Mouse (Mus musculus) yolk sac, embryonic 10.5 days (tissue): ENCODE measurements around the gene Fam90a1a.
"Not testable (repeated sequence)": the region's sequence is repeated elsewhere in the genome, so short reads cannot be mapped to it uniquely, and the experiment has no call there.

Experiments
- DNase-seq: peaks from one replicate; pipeline ENCODE4 v3.0.0-alpha.2; 2017; ENCODE audit warnings: low spot score

Fam90a1a gene

DNA sequence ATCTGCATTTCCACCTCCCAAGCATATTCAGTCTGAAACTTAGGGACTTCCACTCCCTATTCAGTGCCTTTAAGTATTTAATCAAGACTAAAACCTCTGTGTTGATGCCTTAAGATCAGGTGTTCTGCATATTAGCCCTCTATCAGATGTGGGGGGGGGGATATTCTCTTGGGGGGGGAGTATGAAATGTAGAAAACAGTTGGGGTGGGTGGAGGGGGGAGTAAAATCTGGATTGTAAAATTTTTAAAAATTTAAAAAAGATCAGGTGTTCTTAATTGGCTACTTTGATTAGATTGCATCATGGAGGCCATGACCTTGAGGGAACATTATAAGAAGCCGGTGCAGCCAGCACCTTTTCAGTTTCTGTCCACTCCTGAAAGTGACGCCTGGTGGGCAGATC, at the start of gene Fam90a1a:
Gene Fam90a1a, plus strand, starts transcription at position 301 of the 400 bp plus-strand sequence.
- DNase-seq = no peak

DNA sequence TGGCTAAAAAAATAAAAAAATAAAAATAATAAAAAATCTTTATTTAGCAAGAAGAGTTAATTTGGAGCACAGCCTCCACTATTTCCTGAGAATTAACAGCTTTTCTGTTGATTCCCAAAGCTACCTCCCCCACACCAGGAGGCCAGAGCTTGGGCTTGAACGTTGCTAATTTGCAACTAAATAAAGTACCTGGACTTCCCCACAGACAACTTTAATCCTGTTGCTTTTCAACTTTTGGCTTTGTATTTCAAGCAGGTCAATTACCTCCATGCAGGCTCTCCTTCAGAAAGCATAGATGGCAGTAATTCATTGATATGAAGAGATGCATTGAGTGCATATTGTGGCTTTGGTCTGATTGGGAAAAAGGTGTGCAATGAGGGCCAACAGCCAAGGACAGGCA, 46.6 kb upstream of the Fam90a1a start:
- DNase-seq = no peak

DNA sequence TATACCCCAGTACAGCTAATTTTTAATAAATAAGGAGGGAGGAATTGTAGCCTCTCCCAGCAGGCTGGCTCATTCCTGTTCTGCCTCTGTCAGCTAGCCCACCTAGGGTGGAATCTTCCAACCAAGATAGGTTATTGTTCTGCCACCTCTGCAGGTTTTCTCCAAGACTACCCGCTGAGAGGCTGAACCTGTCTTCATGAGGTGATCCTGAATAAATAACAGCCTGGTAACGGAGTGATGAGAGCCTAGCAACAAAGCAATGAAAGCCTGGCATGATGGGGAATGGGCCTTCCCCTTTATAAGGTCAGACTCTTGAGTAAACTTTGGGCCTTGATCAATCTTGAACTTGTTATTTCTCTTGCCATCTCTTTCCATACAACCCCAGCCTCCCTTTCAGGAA, 46.0 kb upstream of the Fam90a1a start:
- no peak for DNase-seq

DNA sequence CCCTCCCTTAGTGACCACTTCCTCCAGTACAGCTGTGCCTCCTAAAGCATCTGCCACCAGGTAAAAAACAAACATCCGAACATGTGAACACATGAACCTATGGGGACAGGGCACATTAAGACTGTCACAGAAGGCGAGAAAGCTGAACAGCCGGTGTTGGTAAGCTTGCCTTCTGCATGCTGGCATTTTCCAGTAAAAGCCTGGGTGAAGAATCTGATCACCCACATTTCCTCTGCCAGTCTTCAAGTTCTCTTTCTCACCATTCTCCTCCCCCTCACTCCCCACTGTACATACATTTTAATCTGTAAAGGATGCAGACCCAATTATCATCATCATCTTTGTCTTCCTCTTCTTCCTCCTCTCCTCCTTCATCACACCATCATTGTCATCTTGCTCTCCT, 42.9 kb upstream of the Fam90a1a start:
- DNase-seq = no peak

DNA sequence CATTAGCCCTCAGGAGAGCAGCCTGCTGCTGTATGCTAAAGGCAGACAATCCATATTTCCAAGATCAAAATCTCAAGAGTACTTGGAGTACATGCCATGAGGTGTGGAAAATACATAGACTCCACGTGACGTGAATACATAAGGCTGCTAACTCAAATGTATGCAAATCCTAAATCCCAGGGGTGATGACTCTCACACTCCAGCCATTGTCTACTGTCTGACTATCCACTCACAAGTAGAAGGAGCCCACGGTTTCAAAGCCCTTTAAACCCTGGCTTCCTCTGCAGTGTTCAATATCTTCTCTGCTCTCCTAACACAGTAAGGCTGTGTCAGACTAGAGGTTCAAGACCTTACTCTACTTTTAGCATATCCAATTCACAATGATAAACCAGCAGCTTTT, 27.8 kb upstream of the Fam90a1a start:
- DNase-seq = not testable (repeated sequence)

DNA sequence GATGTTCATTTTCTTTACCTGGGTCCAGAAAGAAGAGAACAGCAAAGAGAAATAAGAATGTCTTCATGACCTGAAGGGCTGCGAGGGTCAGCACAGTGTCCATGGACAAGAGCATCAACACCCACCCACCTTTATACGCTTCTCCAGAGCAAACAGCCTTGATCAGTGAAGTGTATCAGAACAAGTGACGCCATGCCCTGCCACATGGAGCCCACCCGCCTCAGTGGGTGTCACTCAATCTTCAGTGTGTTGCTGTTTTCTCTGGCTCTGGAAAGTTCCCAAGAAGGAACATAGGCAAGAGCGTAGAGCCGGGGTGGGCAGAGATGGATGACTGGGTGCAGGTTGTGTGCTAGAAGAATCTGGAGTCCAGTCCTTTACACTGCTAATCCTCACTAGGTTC, 25.9 kb upstream of the Fam90a1a start, which contains the start of gene Defb15:
Gene Defb15, minus strand, starts transcription at position 101 of the 400 bp plus-strand sequence.
- DNase-seq = no peak

DNA sequence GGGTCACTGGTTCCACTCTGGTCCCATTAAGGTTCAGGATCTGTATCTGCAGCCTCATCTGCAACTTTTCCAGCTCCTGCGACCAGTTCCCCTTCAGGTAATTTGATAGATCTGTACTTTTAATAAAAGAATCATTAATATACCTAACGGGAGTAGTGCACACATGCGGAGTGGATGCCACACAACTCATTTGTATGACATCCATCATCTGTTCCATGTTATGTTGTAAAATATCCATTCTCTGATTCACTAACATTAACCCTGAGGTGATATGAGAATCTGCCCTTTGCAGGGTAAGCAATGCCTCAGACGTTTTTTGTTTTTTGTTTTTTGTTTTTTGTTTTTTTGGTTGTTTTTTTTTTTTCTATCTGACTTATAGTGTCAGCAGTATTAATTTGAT, 20.5 kb upstream of the Fam90a1a start, which contains the start of gene Defb35:
Gene Defb35, plus strand, starts transcription at position 301 of the 400 bp plus-strand sequence.
- DNase-seq = not testable (repeated sequence)

DNA sequence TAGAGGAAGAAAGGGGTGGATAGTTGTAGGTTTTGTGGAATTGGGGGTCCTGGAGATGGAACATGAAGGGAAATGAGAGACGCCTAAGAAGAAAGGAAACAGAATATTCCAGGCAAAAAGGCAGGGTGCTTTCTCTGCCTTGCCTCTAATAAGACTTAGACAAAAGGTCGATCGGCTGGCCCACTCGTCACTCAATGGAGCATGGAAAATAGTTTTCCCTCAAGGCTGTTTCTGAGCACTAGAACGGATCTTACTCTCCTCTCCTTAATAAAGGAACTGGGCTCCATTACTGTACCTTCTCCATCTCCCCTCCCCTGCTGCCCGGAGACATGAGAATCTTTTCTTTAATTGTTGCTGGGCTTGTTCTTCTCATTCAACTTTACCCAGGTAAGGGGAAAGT, 12.1 kb upstream of the Fam90a1a start, which contains the start of gene Defb13:
Gene Defb13, plus strand, starts transcription at position 301 of the 400 bp plus-strand sequence.
- DNase-seq = no peak

DNA sequence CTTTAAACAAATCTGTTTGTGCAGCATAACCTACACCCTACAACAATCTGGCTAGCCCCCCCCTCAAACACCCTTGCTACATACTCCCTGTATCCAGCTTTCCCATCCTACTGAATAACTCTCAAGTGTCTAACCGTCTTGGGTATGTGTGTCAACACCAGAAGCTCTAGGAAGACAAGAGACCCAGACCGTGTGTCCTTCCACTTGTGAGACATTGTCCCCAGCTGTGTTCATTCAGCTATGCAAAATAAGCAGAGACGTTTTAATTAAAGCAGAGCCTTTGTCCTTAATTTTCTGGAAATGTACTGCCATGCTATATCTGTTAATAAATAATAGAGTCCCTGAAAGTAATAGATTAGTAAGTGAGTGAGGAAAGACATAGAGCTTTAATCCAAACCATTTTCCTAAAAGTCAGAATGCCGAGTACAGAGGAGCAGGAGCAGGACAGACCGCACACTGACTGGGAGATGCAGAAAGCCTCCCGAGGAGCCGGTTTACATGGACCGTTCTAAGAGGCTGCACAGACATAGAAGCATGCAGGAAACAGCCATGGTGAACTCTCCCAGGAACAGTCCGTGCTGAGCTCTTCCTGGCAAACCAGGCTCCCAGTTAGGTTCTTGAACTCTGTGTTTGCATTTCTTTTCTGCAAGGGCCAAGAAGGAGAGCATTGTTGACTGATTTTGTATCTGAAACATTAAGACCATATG, 11.1 kb upstream of the Fam90a1a start:
- DNase-seq = no peak

DNA sequence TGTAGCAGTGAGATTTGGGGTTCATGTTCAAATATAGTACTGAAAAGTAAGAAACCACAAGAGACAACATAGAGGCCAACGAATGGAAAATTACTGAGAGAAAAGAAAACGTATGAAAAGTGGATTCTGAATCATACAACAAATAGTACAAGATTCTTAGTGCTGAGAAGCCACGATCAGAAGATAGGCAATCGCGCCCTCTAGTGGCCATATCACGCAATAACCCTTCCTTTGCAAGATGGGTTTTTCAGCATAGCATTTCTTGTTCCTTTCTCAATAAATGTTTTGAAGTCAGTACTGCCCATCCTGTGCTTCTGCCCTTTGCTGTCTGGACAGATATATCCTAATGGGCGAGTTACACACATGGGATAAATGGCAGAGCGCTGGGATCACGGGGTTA, 3.2 kb upstream of the Fam90a1a start:
- peak; percentile 10 for DNase-seq

DNA sequence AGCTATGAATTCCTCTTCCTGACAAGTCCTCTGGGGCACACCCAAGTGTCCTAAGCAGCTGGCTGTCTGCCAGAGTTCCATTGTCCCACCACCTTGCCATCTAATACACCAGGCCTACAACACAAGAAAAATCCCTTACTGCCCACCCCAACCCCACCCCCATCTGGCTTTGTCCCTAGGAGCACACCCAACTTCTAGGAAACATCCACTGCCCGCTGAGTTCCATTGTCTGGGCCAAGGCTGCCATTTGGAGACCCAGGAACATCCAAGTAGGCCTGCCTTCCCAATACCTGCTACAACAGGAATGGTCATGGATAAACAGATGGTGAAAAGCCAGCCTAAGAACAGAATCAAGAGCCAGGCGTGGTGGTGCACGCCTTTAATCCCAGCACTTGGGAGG, 2.2 kb upstream of the Fam90a1a start:
- DNase-seq = no peak

DNA sequence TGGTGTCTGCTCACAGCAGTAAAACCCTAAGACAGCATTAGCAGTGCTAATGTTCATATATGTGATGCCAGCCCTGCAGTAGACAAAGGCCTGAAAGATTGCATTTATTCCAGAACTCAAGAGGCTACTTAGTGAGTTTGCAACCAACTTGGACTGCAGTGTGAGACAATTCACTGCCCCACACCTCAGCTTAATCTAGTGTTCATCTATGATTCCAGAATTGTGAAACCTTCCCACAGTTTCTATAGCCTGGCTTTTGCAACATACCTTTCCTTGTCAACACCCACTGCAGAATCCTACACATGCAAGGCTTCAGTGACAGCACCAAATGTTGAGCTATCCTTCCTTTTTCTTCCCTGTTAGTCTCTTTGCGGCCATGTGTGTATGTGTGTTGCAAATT, 8.1 kb downstream of the Fam90a1a start:
- DNase-seq = no peak

DNA sequence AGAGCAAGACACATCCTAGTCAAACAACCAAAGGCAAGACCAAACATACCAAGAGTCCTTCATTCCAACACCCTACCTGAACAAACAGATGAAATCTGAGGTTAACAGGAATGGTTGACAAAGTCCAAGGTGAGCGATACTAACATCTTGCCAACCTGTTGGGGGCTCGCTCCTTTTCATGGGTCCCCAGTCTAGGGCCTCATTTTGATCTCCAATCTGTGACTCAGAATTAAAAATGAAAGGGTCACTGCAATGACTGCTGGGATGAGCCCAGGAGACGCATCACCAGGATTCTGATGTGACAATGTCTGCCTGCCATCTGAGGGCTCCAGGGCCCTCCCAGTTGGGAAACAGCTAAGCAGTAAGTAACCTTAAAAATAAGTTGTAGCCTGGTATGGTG, 11.0 kb downstream of the Fam90a1a start, which contains the start of gene Ccdc70:
Gene Ccdc70, plus strand, starts transcription at position 301 of the 400 bp plus-strand sequence.
- no peak for DNase-seq

DNA sequence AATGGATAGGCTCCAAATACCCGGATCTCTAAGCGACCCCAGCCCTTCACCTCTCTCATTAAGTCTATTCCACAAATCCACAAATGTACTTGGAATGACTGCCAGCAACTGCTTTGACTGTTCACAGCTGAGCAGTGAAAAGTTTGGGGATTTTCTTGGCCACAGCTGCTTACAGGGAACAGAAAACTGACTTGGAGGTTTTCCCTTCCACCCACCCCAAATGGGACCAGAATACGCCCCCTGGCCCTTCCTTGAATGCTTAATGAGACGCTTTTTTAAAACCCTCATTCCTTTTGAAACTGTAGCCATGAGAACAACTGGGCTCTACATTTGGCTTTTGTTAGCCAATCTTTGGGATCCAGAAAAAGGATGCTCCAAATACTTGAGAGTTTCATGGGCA, 19.7 kb downstream of the Fam90a1a start:
- DNase-seq = no peak

DNA sequence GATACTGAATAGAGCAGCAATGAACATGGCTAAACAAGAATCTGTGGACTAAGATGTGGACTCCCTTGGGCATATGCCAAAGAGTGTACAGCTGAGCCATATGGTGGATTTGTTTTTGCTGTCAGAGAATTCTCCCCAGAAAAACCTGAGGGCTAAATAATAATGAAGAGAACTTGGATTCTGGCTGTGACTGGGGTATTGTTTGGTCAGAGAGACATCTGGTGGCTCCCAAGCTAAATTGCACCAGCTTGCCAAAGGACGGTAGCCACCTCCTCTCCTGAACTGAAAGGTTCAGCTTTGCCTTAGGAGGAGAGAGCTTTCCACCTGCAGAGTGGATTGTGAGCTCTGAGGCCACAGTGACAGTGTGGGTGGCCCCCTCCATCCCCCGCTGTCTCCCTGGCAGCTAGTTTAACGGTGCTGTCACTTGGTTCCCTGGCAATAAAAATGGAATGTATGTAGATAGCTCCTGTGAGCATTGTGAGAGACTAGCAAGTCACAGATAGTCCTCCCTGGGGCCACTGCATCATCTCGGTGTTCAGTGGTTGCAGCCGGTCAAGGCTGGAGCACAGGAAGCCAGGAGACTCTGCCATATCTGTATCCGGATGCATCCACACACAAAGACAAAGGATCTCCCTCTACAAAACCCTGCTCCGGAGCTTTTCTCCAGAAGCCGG, 23.3 kb downstream of the Fam90a1a start:
- DNase-seq = no peak

DNA sequence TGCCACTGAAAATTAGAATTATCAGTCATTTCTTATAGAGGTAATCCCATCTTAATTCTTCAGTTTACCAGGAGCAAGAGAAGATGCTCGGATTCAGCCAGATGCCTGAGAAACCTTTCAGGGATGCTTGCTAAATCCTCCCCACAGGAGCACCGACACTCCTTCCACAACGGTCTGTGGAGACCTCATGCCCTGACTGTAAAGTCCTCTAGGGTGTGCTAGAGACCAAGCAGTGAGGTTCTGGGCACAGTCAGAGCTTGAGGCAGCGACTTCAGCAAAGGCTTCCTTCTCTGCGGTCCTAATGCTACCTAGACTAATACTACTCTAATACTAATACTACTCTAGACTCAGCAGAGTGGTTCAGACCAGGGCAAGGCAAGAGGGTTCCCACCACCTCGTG, 33.7 kb downstream of the Fam90a1a start:
- no peak for DNase-seq

DNA sequence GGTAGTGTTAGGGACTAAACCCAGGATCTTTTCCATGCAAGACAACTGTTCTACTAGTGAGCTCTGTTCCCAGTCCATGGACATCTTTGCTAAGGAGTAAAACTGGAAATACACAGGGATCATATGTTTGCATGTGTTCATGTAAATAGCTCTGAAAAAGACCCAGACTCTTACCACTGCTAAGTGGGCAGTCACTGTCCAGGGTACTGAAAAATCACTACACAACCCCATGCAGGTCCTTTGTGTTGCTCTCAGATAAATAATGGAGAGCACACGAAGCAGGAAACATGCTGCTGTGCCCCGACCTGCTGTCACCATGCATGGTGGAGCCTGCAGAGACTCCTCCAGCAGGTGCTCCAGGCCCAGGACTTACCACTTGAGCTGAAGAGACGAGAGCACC, 36.7 kb downstream of the Fam90a1a start:
- DNase-seq = no peak

DNA sequence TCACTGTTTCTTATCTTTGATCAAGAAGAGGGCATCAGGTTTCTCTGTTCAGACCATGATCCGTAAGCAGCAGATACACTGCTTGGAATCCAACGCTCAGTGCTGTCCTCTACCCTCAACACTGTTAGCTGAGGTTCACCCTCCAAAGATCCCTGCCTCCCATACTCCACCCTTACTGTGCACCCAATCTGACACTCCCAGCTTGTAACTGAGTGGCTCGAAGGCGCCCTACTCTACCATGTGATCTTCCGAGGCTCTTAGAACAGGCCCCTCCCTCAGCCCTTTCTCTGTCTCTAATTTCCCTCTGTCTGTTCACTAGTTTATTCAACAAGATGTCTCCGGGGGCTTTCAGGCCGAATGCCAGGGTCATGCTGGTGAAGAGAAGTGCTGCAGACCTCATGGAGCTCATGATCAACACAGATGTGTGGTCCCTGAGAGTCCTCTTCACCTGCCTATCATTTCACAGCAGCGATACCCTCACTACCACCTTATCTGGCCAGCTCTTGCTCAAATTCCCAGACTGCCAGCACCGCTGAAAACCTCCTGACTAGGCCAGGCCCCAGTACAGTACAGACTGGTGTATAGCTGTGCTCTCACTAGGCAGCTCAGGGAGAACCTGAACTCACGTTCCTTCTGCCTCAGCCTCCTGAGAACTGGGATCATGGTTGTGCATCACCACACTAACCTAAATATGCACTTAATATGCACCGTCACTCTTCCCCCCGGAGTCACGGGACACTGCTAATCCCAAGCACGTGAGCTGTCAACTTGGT, 46.4 kb downstream of the Fam90a1a start:
- no peak for DNase-seq

DNA sequence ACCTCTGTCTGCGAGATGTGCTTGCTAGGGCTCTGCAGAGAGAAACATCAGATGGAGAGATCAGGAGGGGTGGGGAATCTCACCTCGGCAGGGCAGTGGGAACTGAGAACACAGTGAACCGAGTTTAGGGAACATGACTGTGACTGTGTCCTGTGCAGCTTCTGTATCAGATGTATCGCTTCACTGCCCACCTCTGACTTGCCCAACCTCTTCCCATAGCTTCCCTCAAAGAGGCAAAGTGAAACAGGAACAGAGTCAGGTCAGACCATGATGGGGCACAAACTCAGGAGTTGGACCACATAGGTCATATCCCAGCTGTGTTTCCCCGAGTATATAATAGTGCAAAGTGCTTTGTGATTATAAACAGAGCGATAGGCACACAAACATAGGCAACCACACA, 47.9 kb downstream of the Fam90a1a start:
- no peak for DNase-seq

DNA sequence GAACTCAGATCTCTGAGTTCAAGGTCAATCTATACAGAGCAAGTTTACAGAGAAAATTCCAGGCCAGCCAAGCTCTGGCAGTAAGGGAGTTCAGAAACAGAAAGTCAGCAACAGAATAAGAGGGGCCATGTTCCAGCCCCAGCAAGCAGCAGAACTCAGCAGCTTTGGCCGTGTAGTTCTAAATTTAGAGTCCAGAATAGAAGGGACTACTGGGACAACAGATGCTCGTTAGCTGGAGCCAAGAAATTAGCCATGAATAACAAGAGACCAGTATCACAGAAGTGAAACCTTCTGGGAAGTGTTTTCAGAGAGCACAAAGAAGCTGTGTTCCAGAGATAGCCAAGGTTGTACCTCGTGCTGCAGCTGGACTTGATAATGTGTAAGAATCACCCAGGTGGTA, 50.9 kb downstream of the Fam90a1a start:
- DNase-seq = no peak

DNA sequence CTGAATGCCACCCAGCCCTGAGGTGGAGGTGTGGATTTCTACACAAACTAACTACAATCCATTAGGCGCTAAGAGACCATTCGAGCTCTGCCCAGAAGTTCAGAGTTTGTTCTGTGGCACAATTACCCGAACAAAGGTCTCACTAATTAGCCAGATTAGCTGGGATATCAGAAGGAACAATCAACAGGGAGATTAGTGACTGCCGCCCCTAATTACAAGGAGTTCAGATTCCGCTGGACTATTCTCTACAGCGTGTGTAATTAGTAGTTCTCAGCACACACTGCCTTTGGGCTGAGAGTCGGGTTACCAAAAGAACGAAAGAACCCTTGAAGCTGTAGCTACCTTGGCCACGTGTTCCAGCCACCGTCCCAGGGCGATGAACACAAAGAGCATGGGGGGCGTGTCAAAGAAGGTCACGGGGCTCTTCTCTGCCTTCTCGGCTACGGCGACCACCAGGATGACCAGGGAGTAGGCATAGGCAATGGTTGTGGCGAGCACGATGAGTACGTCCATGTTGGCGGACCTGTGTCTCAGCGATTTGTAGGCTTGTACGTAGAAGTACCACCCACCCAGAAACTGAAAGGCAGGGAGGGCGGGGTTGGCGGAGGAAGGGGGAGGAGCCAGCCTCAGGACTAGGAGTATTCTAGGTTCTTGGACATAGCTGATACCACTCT, 54.7 kb downstream of the Fam90a1a start:
- no peak for DNase-seq
